Mouse (Mus musculus): ENCODE measurements around the gene Stk24. TPM values are rescaled to one million over a fixed set of nuclear protein-coding genes. Genes with fewer than 3 reads are reported as not detected.
A peak's percentile ranks its signal among the peaks of the same experiment; 100 is the strongest.

The Stk24 gene
- polyA plus RNA-seq, 1 experiment from 2014 or later: 40.6 TPM

DNA sequence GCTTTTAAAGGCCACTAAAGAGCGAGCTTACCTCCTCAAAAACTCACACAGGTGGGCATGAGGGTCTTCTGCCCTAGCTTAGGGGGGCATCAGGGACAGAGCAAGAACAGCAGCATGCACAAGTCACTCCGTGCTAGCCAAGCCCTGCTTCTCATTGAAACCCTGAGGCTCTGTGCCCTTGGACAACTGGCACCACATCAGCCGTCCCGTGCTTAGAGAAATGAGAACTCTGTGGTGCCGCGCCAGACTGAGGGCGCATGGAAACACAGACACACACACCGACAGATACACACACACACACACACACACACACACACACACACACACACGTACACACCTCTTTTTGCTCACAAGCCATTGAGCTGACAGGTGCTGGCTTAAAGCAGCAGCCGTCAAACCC lies 32.7 kb downstream of the Stk24 start:
- no peak overlapping the region for H3K27ac ChIP-seq
- 85% methylated on average over 10 of the region's 10 CpGs for WGBS
- no peak overlapping the region for H3K4me2 ChIP-seq
- no peak overlapping the region for H3K9ac ChIP-seq
- no peaks in the 10 kb centered on the region for H3K27me3 ChIP-seq
- ATAC-seq (ENCODE audit: borderline replicate concordance, extremely low read depth, low FRiP score, low TSS enrichment): no peak
- H3K36me3 ChIP-seq: no peaks in the 10 kb centered on the region
- no peaks in the 10 kb centered on the region for H3K9me3 ChIP-seq
- no peak overlapping the region for H3K4me3 ChIP-seq
- peaks cover 71% of the 10 kb centered on the region for H3K4me1 ChIP-seq

DNA sequence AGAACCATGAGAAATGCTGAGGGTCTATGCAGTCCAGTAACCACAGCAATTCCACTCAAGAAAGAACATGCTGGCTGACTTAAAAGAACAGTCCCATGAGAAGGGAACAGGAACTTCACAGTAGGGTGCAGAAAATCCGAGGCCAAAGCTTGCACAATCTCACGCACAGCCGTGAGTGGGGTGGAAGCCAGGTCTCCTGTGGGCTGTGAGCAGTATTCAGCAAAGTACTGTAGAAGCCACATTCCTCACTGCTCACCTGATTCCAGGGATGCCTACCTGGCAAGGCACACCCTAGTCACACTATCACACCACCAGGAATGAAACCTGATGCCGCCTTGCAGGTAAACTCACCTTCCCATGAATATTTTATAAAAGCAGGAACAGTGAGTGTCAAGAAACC lies 33.2 kb downstream of the Stk24 start:
- H3K9ac ChIP-seq: no peak overlapping the region
- no peaks in the 10 kb centered on the region for H3K9me3 ChIP-seq
- no peaks in the 10 kb centered on the region for H3K36me3 ChIP-seq
- no peak overlapping the region for H3K4me2 ChIP-seq
- 54% methylated on average over 4 of the region's 4 CpGs for WGBS
- peaks cover 66% of the 10 kb centered on the region for H3K4me1 ChIP-seq
- ATAC-seq (ENCODE audit: borderline replicate concordance, extremely low read depth, low FRiP score, low TSS enrichment): no peak
- no peaks in the 10 kb centered on the region for H3K27me3 ChIP-seq
- H3K27ac ChIP-seq: no peak overlapping the region
- H3K4me3 ChIP-seq: no peak overlapping the region

DNA sequence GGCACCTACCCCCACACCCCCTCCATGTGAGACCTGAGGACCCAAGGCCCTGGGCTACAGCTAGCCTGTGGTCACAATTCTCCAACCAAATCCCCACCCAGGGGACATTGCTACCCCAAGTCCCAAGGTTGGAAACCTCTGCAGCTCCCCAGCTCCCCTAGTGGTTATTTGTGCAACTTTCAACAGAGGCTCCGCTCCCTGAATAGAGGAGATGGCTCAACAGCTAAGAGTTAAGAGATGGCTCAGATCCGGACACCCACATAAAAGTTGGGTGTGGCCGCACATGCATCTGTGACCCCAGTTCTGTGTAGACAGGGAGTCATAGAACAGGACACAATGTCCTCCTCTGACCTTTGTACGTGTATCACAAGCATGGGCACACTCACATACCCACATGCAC lies 33.8 kb downstream of the Stk24 start:
- Histone ChIP-seq H3K27ac (no peak overlapping the region), H3K4me1 (peaks cover 64% of the 10 kb centered on the region), H3K27me3 (no peaks in the 10 kb centered on the region), H3K4me2 (no peak overlapping the region), H3K36me3 (no peaks in the 10 kb centered on the region), H3K9ac (no peak overlapping the region), H3K4me3 (no peak overlapping the region), H3K9me3 (no peaks in the 10 kb centered on the region)
- 83% methylated on average over 4 of the region's 4 CpGs for WGBS
- ATAC-seq (ENCODE audit: borderline replicate concordance, extremely low read depth, low FRiP score, low TSS enrichment): no peak

DNA sequence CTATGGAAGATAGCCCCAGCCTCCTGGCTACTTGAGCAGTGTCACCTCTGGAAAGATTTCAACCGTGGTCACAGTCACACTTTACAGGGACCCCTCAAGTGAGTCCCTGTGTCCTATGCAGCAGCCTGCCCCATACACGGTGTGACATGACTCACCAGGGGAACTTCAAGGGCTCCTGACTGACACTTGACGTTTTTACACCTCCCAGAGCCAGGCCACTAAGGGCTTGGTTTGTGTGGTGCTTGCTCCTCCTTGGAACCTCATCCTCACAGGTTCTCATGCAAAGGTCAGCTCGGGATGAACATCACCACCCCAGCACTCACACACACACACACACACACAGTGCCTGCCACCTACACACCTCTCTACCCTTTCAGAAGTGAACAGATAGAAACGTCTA lies 34.9 kb downstream of the Stk24 start:
- H3K9me3 ChIP-seq: no peaks in the 10 kb centered on the region
- H3K36me3 ChIP-seq: no peaks in the 10 kb centered on the region
- peaks cover 72% of the 10 kb centered on the region for H3K4me1 ChIP-seq
- no peak overlapping the region for H3K27ac ChIP-seq
- no peak for ATAC-seq (ENCODE audit: borderline replicate concordance, extremely low read depth, low FRiP score, low TSS enrichment)
- no peak overlapping the region for H3K4me2 ChIP-seq
- no peak overlapping the region for H3K4me3 ChIP-seq
- H3K27me3 ChIP-seq: no peaks in the 10 kb centered on the region
- WGBS: 34% methylated on average over 5 of the region's 5 CpGs
- no peak overlapping the region for H3K9ac ChIP-seq

DNA sequence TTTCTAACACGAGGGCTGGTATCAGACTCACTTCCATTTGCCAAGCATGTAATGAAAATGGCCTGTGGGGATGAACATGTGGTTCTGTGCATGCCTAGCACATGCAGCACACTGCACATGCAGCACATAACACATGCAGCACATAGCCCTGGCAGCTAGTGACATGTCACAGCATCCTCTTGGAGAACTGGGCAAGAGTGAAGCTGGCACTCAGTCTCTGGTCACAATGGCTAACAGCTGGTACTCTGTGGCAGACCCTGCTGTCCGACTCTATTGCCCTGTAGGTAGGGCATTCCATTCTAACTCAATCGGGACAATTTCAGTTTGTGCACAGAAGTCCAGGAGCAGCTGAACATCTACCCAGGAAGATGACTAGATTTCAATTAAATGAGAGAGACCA lies 36.9 kb downstream of the Stk24 start:
- H3K27ac ChIP-seq: no peak overlapping the region
- H3K4me1 ChIP-seq: peaks cover 71% of the 10 kb centered on the region
- H3K4me2 ChIP-seq: no peak overlapping the region
- no peaks in the 10 kb centered on the region for H3K27me3 ChIP-seq
- H3K4me3 ChIP-seq: no peak overlapping the region
- H3K9ac ChIP-seq: no peak overlapping the region
- no peaks in the 10 kb centered on the region for H3K36me3 ChIP-seq
- ATAC-seq (ENCODE audit: borderline replicate concordance, extremely low read depth, low FRiP score, low TSS enrichment): no peak
- WGBS: 70% methylated on average over 3 of the region's 3 CpGs
- H3K9me3 ChIP-seq: no peaks in the 10 kb centered on the region

DNA sequence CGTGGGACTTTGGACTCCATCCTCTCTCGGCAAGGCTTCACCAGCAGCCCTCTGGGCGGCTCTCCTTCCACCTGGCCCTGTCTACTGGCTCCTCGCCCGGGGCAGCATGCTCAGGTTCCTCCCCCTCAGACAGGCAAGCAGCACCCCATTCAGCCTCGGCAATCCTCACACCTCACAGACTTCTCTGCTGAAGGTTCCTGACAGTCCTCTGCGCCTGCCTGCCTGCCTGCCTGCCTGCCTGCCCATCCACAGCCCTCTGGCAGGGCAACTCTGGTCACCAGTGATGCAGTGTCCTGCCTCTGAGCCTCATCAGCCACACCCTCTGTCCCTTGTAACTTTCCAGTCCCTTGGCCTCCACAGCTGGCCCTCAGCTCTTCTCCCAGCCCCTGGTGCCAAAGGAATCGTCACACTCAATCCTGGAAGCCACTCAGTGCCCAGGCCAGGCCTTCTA lies 39.8 kb downstream of the Stk24 start:
- peak; percentile 21; the same call in 1 of the 2 replicates for ATAC-seq (ENCODE audit: borderline replicate concordance, extremely low read depth, low FRiP score, low TSS enrichment)
- H3K9me3 ChIP-seq: no peaks in the 10 kb centered on the region
- H3K4me3 ChIP-seq: no peak overlapping the region
- no peak overlapping the region for H3K9ac ChIP-seq
- H3K4me1 ChIP-seq: peaks cover 45% of the 10 kb centered on the region
- H3K27ac ChIP-seq: peak overlapping the region; percentile 62
- H3K4me2 ChIP-seq: no peak overlapping the region
- peaks cover 13% of the 10 kb centered on the region; the same call in 1 of the 2 replicates for H3K36me3 ChIP-seq
- WGBS: 64% methylated on average over 8 of the region's 8 CpGs
- no peaks in the 10 kb centered on the region for H3K27me3 ChIP-seq

DNA sequence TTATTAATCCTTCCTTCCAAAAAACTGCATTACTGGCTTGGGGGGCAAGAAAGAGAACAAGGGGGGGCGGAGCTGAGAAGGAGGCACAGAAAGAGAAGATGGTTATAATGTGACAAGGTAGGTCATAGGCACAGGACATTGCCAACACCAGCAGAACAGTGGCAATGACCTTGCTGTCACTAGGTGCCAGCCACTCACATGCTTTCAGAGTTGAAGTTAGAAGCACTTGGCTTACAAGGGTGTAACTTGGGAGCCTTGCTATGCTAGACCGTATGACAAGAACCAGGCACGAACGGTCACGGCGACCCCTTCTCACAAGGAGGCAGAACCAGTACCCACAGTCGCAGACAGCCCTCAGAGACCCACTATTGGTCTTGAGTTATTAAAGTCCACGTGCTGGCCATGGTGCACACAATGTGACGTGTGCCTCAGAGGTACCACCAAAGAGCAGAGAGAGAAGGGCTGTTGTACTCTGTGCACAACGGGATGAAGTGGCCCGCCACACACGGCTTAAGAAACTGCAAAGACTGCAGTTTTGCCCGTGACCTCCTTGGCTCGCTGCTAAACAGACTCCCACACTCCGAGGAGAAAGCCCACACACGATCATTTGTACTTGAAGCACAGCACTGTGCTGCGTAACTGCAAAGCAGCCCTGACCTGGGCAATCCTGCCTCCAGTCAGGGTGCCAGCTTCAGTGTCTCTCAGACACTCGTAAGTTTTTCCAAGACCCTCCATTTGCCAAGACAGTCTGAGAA lies 40.8 kb downstream of the Stk24 start:
- H3K9me3 ChIP-seq: no peaks in the 10 kb centered on the region
- ATAC-seq (ENCODE audit: borderline replicate concordance, extremely low read depth, low FRiP score, low TSS enrichment): peak; percentile 80; the same call in 1 of the 2 replicates
- 59% methylated on average over 18 of the region's 18 CpGs for WGBS
- peaks cover 40% of the 10 kb centered on the region for H3K4me1 ChIP-seq
- H3K4me3 ChIP-seq: no peak overlapping the region
- H3K27ac ChIP-seq: peak overlapping the region; percentile 62; the same call in 1 of the 2 replicates
- no peaks in the 10 kb centered on the region for H3K27me3 ChIP-seq
- peaks cover 17% of the 10 kb centered on the region; the same call in 1 of the 2 replicates for H3K36me3 ChIP-seq
- no peak overlapping the region for H3K4me2 ChIP-seq
- H3K9ac ChIP-seq: no peak overlapping the region

DNA sequence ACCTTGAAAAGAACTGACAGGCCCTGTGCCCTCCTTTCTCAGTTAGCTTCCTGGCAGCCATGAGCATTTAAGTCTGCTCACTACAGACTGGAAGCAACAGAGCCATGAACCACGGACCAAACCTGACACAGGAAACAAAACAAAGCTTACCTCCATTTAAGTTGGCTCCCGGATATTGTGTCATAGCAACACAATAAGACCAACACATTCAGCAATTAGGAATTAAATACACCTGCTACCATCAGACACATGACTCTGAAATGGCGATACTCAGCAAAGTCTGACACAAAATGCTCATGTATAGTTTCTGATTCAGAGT lies 49.8 kb downstream of the Stk24 start:
- Histone ChIP-seq H3K4me2 (no peak overlapping the region), H3K36me3 (0 out of 2 replicates have a peak, but pooled peaks cover 5% of the 10 kb centered on the region), H3K9me3 (no peaks in the 10 kb centered on the region), H3K27ac (no peak overlapping the region), H3K4me3 (no peak overlapping the region), H3K9ac (no peak overlapping the region), H3K27me3 (no peaks in the 10 kb centered on the region), H3K4me1 (peaks cover 4% of the 10 kb centered on the region; the same call in 1 of the 2 replicates)
- 76% methylated on average over 3 of the region's 3 CpGs for WGBS
- ATAC-seq (ENCODE audit: borderline replicate concordance, extremely low read depth, low FRiP score, low TSS enrichment): no peak

DNA sequence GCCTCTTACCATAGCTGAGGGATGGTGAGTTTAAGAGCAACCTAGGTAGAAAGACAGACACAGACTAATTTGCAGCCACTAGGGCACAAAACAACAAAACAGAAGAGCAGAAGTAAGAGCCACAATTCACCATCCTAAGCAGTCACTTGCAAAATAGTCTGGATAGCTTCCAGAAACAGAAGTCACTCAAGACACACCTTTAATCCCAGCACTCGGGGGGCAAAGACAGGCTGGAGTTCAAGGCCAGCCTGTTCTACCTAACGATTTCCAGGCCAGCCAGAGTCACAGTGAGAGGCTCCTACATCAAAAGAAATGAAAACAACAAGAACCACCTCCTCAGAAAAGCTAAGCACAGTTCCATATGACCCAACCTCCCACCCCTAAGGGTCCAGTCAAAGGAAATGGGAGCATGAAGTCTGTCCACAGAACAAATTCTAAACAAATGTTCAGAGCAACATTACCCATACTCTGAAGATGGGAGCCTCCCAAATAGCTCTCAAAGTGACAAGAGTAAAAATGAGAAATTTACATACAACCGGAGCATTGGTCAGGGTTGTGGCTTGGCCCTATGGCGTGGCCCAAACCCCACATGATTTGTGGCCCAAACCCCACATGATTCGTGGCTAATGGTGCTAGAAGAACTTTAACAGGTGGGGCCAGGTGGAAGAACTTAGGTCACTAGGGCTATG lies 50.3 kb downstream of the Stk24 start:
- H3K27me3 ChIP-seq: no peaks in the 10 kb centered on the region
- H3K27ac ChIP-seq: no peak overlapping the region
- ATAC-seq (ENCODE audit: borderline replicate concordance, extremely low read depth, low FRiP score, low TSS enrichment): no peak
- no peak overlapping the region for H3K4me3 ChIP-seq
- H3K36me3 ChIP-seq: 0 out of 2 replicates have a peak, but pooled peaks cover 2% of the 10 kb centered on the region
- H3K4me2 ChIP-seq: no peak overlapping the region
- peaks cover 4% of the 10 kb centered on the region; the same call in 1 of the 2 replicates for H3K4me1 ChIP-seq
- H3K9ac ChIP-seq: no peak overlapping the region
- 68% methylated on average over 5 of the region's 5 CpGs for WGBS
- H3K9me3 ChIP-seq: no peaks in the 10 kb centered on the region

DNA sequence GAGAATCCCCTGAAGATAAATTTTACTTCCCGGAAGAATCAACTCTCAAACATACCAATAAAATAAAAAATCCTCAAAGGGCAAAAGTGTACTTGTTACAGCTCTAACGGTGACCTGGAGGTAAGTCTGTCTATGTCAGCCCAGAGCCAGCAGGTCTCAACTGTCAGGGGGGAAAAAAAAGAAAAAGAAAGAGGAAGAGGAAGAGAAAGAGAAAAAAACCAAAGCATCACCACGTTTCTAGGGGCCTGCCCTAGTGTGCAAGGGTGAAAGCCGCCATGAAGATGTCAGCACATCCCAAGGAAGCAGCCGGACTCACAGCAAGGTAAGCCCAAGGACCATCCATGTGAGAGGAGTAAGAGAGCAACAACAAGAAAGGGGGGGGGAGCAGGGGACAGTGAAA lies 50.9 kb downstream of the Stk24 start:
- Histone ChIP-seq H3K4me2 (no peak overlapping the region), H3K27me3 (no peaks in the 10 kb centered on the region), H3K9ac (no peak overlapping the region), H3K27ac (no peak overlapping the region), H3K4me1 (peaks cover 4% of the 10 kb centered on the region; the same call in 1 of the 2 replicates), H3K4me3 (no peak overlapping the region), H3K36me3 (no peaks in the 10 kb centered on the region), H3K9me3 (no peaks in the 10 kb centered on the region)
- no peak for ATAC-seq (ENCODE audit: borderline replicate concordance, extremely low read depth, low FRiP score, low TSS enrichment)
- 75% methylated on average over 5 of the region's 5 CpGs for WGBS

DNA sequence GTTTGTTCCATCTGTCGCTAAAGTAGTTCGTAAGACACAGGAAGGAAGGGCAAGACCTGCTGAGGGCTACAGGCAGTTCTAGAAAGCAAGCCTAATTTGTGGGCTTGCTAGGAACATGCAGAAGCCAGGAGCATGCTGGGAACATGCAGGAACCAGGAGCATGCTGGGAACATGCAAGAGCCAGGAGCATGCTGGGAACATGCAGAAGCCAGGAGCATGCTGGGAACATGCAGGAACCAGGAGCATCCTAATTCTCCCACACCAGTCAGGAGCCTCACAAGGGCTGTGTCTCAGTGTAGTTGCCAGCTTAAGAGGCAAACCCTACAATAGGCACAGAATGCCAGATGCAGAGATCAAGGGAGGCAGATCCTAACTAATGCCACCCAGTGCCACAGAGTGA lies 53.4 kb downstream of the Stk24 start:
- Histone ChIP-seq H3K27me3 (no peaks in the 10 kb centered on the region), H3K9me3 (no peaks in the 10 kb centered on the region), H3K9ac (no peak overlapping the region), H3K4me2 (no peak overlapping the region), H3K4me3 (no peak overlapping the region), H3K36me3 (no peaks in the 10 kb centered on the region), H3K27ac (no peak overlapping the region), H3K4me1 (peaks cover 4% of the 10 kb centered on the region; the same call in 1 of the 2 replicates)
- 73% methylated on average over 2 of the region's 2 CpGs for WGBS
- no peak for ATAC-seq (ENCODE audit: borderline replicate concordance, extremely low read depth, low FRiP score, low TSS enrichment)

Data from lung, embryonic 15.5 days (tissue).